Mouse (Mus musculus) bone marrow macrophage, adult 2 months (primary cell): ENCODE results near the gene Cerkl.

ENCODE experiments used
- CTCF ChIP-seq: IDR thresholded peaks from 2 replicates; pipeline ENCODE4 v1.5.1; 2012; ENCODE audit warnings: low read depth, mild to moderate bottlenecking, low read length, moderate library complexity
- POLR2A ChIP-seq: IDR thresholded peaks from 2 replicates; pipeline ENCODE4 v1.6.1; 2012; ENCODE audit warnings: mild to moderate bottlenecking, low read depth, low read length, borderline replicate concordance

DNA sequence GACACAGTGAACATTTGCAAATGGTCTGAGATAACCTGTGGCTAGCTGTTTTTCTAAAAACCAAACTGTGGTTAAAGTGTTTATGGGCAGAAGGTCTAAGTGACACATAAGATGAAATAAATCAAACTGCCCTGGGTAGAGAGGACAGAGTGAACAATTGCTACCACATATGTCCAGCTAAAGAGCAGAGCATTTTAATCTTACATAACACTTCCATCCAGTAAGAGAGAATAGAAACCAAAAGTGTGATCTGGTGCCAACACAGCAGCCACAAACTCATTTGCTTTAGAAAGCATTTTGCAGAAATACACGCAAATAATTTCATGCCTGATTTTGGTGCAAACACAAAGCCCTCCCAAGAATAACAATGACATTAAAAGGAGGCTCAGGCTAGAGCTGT is 117.6 kb downstream of the Cerkl start:
- no peak for TF ChIP-seq CTCF
- TF ChIP-seq POLR2A = no peak
